Mouse (Mus musculus) kidney, adult 2 months (tissue): ENCODE data around the gene Mogat2. TPM values are rescaled to one million over a fixed set of nuclear protein-coding genes. Genes with fewer than 3 reads are reported as not detected.

ENCODE experiments used
- DNase-seq: peaks from one replicate; pipeline ENCODE4 v3.0.0; 2021
- H3K27ac ChIP-seq: fragments of 200-500 bp; 2 replicates; pipeline ENCODE4 v1.5.1; 2012; ENCODE audit warnings: low read depth, low read length, control low read depth, inconsistent platforms; ENCODE audit not compliant: insufficient read depth
- H3K27me3 ChIP-seq: fragments of 200-500 bp; replicated peaks from 2 replicates; pipeline ENCODE4 v1.6.1; 2012; ENCODE audit warnings: mild to moderate bottlenecking, moderate library complexity, low read length, inconsistent platforms; ENCODE audit not compliant: control insufficient read depth, insufficient read depth
- H3K36me3 ChIP-seq: fragments of 200-500 bp; 2 replicates; pipeline ENCODE4 v1.6.1; 2012; ENCODE audit warnings: mild to moderate bottlenecking, moderate library complexity, low read length, inconsistent platforms; ENCODE audit not compliant: control insufficient read depth, insufficient read depth
- H3K4me1 ChIP-seq: fragments of 200-500 bp; 2 replicates; pipeline ENCODE4 v1.6.1; 2011; ENCODE audit warnings: low read length; ENCODE audit not compliant: control insufficient read depth, insufficient read depth
- H3K4me3 ChIP-seq: fragments of 200-500 bp; 2 replicates; pipeline ENCODE4 v1.5.1; 2011; ENCODE audit warnings: mild to moderate bottlenecking, low read depth, low read length, control low read depth; ENCODE audit not compliant: insufficient read depth
- CTCF ChIP-seq: fragments of 200-500 bp; conservative IDR thresholded peaks from 2 replicates; pipeline ENCODE4 v1.5.1; 2011; ENCODE audit warnings: low read depth, mild to moderate bottlenecking, control low read depth, low read length, moderate library complexity, mixed read lengths; ENCODE audit not compliant: insufficient read depth, insufficient read length
- POLR2A ChIP-seq: fragments of 200-500 bp; IDR thresholded peaks from one replicate; pipeline ENCODE4 v1.6.1; 2011; ENCODE audit warnings: low read depth, low read length, control low read depth
- WGBS: fragments of 180-500 bp; shearing (Covaris S2); methylation state at CpG from one replicate; pipeline ENCODE4 v1.1.7; 2018; 5-methylcytosine and 5-hydroxymethylcytosine counted together
- polyA plus RNA-seq: library from polyadenylated mRNA; depleted of rRNA; stranded (reverse); fragments of >200 nt; gene quantifications from 2 replicates; pipeline ENCODE4 v1.2.3, GENCODE M21; 2012

The Mogat2 gene
- polyA plus RNA-seq, 1 experiment = 29.6 TPM

DNA sequence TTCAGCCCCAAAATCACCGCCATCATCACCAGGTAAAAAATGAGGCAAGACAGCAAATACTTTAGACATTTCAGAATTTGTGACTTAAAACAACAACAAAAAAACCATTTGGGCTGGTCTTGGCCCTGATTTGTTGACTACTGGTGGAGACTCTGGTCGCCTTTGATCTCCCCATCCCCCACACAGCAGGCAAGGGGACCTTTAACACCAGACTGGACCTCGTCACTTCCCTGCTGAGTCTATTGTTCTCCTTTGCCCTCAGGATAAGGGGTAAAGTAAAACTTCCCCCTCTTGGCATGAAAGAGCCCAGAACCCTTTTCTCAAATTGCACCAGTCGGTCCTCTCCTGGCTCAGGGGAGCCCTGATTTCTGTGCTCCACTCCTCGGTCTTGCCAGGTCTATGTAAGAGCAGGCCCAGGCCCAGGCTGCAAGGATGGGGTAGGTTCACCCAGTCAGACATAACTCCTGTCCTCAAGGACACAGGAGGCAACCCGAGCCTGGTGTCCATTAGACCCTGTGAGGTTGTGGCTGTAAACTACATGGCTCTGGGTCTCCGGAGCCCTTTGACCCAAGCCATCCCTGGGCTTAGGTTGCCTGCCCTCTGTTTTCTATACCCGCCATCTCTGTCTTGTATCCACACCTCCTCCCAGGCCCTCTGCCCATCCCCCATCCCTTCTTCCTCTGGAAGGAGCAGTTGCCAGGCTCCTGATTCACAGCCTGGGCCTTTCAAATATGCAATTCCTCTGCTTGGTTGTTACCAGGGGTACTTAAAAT is 1.3 kb downstream of the Mogat2 start:
- Histone ChIP-seq H3K27ac (no peak overlapping the region), H3K36me3 (no peaks in the 10 kb centered on the region), H3K27me3 (no peaks in the 10 kb centered on the region), H3K4me3 (no peak overlapping the region), H3K4me1 (no peaks in the 10 kb centered on the region)
- 61% methylated on average over 8 of the region's 8 CpGs for WGBS
- peak; percentile 58 for DNase-seq
- TF ChIP-seq CTCF (no peak), POLR2A (no peak)

DNA sequence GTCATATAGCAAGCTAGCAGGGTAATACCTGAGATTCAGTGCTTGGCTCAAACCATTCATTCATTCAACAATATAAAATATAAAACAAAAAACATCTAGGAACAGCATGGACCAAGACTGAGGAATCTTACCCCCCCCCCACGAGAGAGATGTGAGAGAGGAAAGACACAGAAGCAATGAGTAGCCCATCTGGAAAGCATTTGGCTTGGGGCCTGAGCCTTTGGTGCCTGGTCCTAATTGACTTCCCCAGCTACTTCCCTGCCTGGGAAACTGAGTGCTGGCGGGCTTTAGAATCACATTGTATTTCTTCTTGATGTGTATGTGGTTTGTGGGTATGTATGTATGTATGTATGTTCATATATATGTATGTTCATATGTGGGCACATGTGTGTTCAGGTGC is 2.8 kb downstream of the Mogat2 start:
- Histone ChIP-seq H3K27me3 (no peaks in the 10 kb centered on the region), H3K36me3 (no peaks in the 10 kb centered on the region), H3K4me1 (no peaks in the 10 kb centered on the region), H3K27ac (no peak overlapping the region), H3K4me3 (no peak overlapping the region)
- TF ChIP-seq POLR2A (no peak), CTCF (no peak)
- 84% methylated on average over 2 of the region's 2 CpGs for WGBS
- no peak for DNase-seq

DNA sequence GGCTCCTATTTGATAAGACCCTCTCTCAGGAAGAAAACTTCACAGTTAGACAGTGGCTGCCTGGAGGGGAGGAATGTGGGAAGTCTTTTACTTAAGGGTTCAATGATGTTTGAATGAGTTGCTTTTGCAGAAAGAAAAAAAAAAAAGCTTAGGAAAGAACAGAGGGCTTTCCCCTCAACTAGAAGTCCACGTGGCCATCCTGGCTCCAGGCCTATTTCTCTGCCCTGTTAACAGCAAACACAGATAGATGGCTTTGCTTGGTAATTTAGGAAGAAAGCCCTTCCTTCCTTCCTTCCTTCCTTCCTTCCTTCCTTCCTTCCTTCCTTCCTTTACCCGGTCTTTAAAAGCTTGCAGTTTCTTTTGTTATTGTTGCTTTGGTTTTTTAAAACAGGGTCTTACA is 3.5 kb downstream of the Mogat2 start:
- WGBS = 37% methylated on average over 2 of the region's 2 CpGs

DNA sequence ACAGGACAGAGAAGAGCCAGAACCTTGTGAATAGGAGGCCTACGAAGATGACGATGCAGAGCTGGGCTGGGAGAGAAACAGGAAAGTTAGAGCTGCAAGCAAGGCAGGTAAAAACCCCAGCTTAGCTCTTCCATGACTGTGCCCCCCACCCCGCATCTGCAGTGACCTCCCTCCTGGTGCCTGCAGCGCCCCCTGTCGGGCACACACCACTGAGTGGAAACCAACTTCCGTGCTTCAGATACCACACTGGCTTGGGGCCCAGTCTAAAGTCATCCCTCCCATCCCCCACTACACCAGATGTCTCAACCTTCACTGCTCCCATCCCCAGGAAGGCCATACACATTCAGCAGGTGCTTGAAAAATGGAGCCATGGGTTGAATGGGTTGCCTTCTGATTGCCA is 5.8 kb downstream of the Mogat2 start:
- H3K4me1 ChIP-seq = no peaks in the 10 kb centered on the region; the same call in 1 of the 2 replicates
- no peak for DNase-seq
- no peak overlapping the region for H3K4me3 ChIP-seq
- no peaks in the 10 kb centered on the region for H3K36me3 ChIP-seq
- WGBS = 71% methylated on average over 6 of the region's 6 CpGs
- H3K27ac ChIP-seq = no peak overlapping the region
- no peak for TF ChIP-seq CTCF
- no peak for TF ChIP-seq POLR2A
- H3K27me3 ChIP-seq = no peaks in the 10 kb centered on the region

More for the DNA sequence above, 3.5 kb downstream of the Mogat2 start:
- Histone ChIP-seq H3K27ac (no peak overlapping the region), H3K27me3 (no peaks in the 10 kb centered on the region), H3K4me1 (no peaks in the 10 kb centered on the region), H3K36me3 (no peaks in the 10 kb centered on the region), H3K4me3 (no peak overlapping the region)
- TF ChIP-seq POLR2A (no peak), CTCF (no peak)
- DNase-seq = no peak

DNA sequence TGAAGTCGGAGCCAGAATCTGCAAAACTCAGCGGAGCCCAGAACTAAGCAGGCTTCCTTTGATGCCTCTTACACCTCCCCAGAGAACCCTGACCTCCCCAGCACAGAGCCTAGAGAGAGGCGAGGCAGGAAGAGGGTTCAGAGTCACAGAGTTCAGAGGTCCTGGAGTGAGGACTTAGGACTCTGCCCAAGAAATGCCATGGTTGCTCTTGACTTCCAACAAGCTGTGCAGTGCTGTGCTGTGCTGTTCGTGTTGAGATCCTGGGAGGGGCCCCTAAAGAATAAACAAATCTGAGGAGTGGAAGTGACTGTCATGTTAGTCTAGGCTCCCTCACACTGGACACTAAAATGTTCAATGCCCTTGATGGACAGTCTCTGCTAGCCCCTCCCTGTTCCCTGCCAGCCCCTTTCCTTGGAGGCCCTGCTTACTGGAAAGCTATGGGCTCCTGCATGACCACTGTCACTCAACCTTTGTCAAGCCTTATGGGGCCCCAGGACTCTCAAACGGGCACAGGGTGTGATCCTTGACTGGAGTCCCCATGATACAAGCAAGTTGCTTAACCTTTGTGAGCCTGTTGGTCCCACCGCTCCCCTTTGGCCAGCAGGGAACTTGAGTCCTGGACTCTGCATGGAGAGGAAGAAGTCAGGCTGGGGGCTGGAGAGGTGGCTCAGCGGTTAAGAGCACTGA is 8.2 kb downstream of the Mogat2 start:
- Histone ChIP-seq H3K4me1 (peaks cover 5% of the 10 kb centered on the region; the same call in 1 of the 2 replicates), H3K36me3 (no peaks in the 10 kb centered on the region), H3K27me3 (no peaks in the 10 kb centered on the region), H3K4me3 (no peak overlapping the region), H3K27ac (peak overlapping the region; percentile 48)
- TF ChIP-seq POLR2A = no peak
- TF ChIP-seq CTCF = no peak
- WGBS = 54% methylated on average over 7 of the region's 7 CpGs
- peak; percentile 85 for DNase-seq

DNA sequence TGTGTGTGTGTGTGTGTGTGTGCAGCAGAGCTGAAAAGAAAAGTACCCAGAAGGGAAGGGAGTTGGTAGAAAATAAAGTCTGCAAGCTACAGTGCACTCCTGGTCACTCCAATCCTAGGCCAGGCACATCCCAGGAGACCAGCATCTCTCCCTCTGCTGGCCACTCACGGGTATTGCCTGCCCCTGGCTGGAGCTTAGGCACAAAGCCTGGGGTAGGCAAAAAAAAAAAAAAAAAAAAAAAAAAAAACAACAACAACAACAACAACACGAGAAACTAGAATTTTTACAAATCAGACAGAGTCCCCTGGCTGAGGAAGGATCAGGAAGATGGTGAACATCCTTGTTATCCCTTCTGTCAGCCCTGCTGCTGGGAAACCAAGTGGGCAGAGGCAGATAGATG is 9.0 kb downstream of the Mogat2 start:
- H3K4me1 ChIP-seq = peaks cover 9% of the 10 kb centered on the region; the same call in 1 of the 2 replicates
- no peaks in the 10 kb centered on the region for H3K36me3 ChIP-seq
- no peaks in the 10 kb centered on the region for H3K27me3 ChIP-seq
- peak; percentile 70 for DNase-seq
- H3K4me3 ChIP-seq = no peak overlapping the region
- peak overlapping the region; percentile 48 for H3K27ac ChIP-seq
- WGBS = 17% methylated on average over 2 of the region's 2 CpGs
- TF ChIP-seq CTCF (peak; percentile 78), POLR2A (no peak)

DNA sequence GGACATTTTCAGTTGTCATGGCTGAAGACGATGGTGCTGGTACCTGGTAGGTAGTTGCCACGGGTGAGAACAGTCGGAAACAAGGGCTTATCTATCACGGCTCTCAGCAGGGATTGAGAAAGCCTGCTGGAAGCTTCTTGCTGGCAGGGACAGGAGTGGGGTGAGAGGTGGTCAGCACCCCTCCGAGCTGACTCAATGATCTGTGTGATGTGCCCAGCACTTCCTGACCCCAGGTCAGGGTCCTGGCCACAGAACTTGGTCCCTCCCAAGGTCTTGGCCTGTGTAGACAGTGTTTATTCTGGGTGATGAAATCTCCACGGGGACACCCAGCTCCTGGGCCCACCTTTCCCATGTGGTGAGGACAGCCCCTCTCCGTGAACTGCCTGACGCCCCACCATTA is 9.6 kb downstream of the Mogat2 start:
- Histone ChIP-seq H3K27ac (no peak overlapping the region), H3K4me3 (no peak overlapping the region), H3K27me3 (no peaks in the 10 kb centered on the region), H3K36me3 (no peaks in the 10 kb centered on the region), H3K4me1 (peaks cover 11% of the 10 kb centered on the region; the same call in 1 of the 2 replicates)
- no peak for DNase-seq
- WGBS = 77% methylated on average over 8 of the region's 8 CpGs
- TF ChIP-seq POLR2A = no peak
- no peak for TF ChIP-seq CTCF
